Mouse (Mus musculus) spleen, postnatal 4 days (tissue): ENCODE data around the gene Dnm3.
A peak's percentile ranks its signal among the peaks of the same experiment; 100 is the strongest.

Experiments
- DNase-seq, 2 experiments: peaks; one replicate each; pipeline ENCODE4 v3.0.0; 2022; ENCODE audit warnings: low spot score in 2 of 2

The Dnm3 gene

GRCm38 (mm10) chr1:162327631-162328030 is 150.2 kb downstream of the Dnm3 start:
- DNase-seq = no peak

DNA sequence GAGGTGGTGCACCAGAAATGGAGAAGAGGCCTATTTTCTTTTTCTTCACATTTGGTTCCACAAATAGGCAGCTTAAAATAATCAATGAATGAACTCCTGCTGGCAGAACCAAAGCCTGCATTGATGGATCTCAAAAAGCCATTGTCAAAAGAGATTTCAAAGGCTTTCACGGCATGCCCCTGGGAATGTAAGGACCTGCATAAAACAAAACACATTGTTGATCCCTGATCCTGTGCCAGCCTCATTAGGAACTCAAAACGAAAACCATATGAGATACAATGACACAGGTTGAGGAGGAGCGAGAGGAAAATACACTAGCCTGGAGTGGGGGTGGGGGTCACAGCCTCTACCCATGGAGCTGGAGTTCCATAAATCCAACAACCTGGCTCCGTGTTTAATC is 153.4 kb downstream of the Dnm3 start:
- DNase-seq = peak in 1 of 2 experiments; percentile 24

DNA sequence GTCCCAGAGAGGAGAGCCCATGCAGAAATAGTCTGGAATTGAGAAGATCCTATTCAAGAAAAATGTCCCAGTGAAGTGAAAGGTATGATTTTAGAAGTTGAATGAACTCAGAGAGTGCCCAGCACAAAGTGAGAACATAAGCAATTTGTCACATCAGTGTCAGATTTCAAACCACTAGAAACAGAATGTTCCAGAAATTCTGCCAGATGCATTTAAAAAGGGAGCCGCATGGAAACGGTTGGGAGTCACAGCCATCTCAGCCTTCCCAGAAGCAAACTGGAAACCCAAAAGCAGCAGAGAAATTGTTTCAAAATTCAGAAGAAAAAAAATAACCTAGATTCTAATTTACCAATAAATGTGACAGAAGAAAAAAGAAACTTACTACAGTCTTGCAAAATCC is 154.7 kb downstream of the Dnm3 start:
- DNase-seq = peak in 1 of 2 experiments; percentile 13

GRCm38 (mm10) chr1:162313451-162314276 is 164.2 kb downstream of the Dnm3 start:
- DNase-seq = no peak

DNA sequence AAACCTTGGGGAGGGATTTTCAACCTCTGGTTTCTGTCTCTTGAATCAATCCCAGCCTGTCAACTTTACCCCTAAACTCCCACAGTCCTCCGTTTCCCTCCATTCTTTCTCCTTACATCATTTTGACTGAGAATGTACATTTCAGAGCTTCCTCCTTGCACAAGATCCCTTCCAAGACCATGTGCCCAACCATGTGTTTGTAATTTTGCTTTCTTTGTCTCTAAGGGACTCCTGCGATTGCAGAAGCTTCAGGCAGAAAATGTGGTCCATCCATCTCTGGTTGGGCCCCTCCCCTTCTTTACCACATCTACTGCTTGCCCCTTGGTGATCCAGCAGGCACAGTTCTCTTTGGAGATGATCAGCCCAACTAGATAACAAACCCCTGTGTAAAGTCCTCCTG is 165.2 kb downstream of the Dnm3 start:
- no peak for DNase-seq

DNA sequence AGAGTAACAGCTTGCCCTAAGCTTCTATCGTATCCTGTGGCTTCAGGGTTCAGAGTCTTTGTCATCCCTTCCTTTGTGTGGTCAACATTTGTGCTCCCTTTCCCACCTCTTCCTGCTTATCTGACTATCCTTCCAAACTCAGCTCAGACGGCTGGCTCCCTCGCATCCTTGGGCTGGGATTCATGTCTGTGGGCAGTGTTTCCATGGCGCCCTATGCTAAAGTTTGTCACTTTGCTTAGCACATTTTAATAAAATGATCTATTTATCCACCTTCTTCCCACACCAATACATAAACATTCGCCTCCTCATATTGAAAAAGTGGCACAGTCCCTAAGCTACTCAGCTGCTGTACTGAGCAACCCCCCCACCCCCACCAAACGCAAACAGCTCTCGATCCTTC is 165.7 kb downstream of the Dnm3 start:
- no peak for DNase-seq

GRCm38 (mm10) chr1:162305247-162305646 is 172.6 kb downstream of the Dnm3 start:
- DNase-seq = no peak

- DNase-seq = no peak
Measured at GRCm38 (mm10) chr1:162302480-162302879, 175.4 kb downstream of the Dnm3 start.

GRCm38 (mm10) chr1:162299558-162300319 is 178.1 kb downstream of the Dnm3 start:
- DNase-seq = no peak

- DNase-seq = no peak
Measured at GRCm38 (mm10) chr1:162298527-162298926, 179.3 kb downstream of the Dnm3 start.

- DNase-seq = no peak
Measured at GRCm38 (mm10) chr1:162295443-162295842, 182.4 kb downstream of the Dnm3 start.

- no peak for DNase-seq
Measured at GRCm38 (mm10) chr1:162294572-162294910, 183.3 kb downstream of the Dnm3 start.

GRCm38 (mm10) chr1:162293732-162294571 is 183.9 kb downstream of the Dnm3 start:
- DNase-seq = no peak

DNA sequence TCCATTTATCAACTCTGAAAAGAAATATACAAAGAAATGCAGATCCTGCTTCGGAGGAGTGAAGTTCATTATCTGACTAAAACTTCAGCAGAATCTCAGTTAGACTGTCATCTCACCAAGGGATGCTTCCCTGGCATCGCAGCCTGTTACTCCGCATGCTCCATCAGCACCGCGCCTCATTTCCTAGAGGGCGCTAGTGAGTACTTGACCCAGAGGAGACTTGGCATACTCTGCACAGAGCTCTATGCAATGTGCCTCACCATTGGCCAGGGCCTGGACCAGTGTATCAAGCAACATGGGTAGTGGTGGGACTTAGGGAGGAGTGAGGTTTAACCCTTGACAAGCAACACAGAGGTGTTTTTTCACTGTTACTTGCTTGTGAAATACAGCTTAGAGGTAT is 190.9 kb downstream of the Dnm3 start:
- peak; percentile 15 to 64 for DNase-seq

DNA sequence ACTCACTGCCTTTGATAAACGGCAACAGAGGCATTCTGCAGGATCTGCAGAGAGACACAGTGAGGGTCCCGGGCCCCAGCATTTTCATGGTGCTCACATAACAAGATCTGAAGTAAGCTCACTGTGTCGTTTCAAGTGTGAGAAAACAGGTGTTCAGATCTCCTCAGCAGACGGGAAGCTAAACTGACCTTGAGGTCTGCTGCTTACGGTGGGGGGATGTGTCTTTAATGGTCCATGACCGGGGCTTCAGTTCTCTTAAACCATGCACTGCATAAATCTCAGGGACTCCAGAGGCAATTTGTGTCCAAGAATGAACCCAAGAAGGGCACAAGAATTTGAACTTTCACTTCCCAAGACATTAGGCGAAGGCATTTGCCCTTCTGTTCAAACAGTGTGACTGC is 195.9 kb downstream of the Dnm3 start:
- peak in 1 of 2 experiments; percentile 50 for DNase-seq

DNA sequence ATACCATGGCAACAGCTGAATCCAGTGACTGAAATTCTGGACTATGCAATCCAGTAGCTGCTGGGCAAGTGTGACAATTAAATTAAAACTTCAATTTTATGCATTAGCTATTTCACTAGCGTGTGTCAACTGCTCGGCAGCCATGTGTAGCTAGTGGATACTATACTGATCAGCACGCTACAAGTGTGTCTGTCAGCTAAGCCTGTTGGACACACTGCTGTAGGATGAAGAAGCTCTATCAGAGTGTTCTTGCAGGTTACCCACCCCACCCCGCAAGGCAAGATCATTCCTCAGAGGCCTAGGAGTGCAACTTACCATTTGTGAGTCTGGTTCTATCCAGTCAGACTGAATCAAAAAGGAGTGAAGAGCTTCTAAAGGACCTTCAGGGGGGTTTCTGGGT is 197.8 kb downstream of the Dnm3 start:
- DNase-seq = peak in 1 of 2 experiments; percentile 34

DNA sequence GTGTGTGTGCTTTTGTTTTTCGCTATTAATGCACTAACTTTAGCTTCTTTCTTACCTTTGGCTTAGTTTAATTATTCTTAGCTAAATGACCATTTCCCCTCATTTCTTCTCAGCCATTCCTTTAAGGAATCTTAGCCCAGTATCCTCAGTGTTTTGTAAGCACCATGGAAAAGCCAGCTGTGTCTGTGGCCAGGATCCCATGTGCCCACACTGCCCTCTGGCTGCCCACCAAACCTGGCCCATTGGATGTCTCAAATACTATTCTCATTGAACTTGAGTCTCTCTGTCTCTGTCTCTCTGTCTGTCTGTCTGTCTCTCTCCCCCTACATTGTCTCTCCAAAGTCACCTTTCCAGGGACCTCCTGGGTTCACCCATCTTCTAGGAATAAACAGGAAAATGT is 201.8 kb downstream of the Dnm3 start:
- DNase-seq = no peak

GRCm38 (mm10) chr1:162274674-162275248 is 203.1 kb downstream of the Dnm3 start:
- no peak for DNase-seq

- DNase-seq = no peak
Measured at GRCm38 (mm10) chr1:162256912-162257607, 220.8 kb downstream of the Dnm3 start.

GRCm38 (mm10) chr1:162254944-162255343 is 222.9 kb downstream of the Dnm3 start:
- DNase-seq = no peak

DNA sequence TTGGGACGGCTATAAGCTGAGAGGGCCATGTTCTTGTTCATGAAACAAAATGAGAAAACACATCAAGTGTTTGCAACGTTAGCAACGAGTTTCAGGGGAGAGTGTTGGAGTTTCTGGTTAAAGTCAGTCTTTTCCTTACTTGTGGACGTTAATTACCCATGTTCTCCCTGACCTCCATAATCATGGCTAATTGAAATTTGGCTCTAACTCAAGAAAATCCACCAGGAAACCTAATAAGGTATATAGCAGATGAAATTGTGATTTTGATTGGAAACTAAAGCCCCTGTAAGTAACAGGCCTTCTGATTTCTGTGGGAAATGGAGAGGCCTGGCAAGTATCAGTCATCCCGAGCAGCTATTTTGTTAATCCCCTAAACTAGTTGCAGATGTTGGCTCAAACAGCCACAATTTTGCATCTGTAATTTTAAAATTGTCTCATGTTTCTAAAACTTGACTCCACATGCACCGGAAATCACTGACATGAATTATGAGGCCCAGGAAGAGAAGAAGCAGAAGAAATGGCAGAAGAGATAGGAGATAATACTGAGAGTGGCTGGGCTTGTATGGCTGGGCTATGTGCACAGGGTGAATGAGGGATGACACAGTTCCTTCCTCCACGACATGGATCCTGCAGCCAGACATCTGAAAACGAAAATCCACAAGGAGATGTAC is 223.7 kb downstream of the Dnm3 start:
- DNase-seq = no peak
